Mouse (Mus musculus) myocyte (in vitro differentiated cells): ENCODE measurements around the gene Sema4g.

ENCODE experiments used
- MAX ChIP-seq: IDR thresholded peaks from one replicate; pipeline ENCODE4 v1.6.1; 2011; ENCODE audit warnings: low read depth, mild to moderate bottlenecking, control low read depth
- MYOD1 ChIP-seq, 3 experiments: IDR thresholded peaks; one replicate each; pipeline ENCODE4 v1.6.1; 2011; ENCODE audit warnings: control low read depth in 2 of 3, low read depth in 2 of 3, mild to moderate bottlenecking in 2 of 3, moderate library complexity in 1 of 3; ENCODE audit not compliant: insufficient read length in 2 of 3, control insufficient read depth in 1 of 3
- POLR2A ChIP-seq: IDR thresholded peaks from one replicate; pipeline ENCODE4 v1.6.1; 2011; ENCODE audit warnings: low read depth, mild to moderate bottlenecking, control low read depth, moderate library complexity; ENCODE audit not compliant: insufficient read length
- POLR2AphosphoS2 ChIP-seq: IDR thresholded peaks from one replicate; pipeline ENCODE4 v1.6.1; 2011; ENCODE audit warnings: low read depth, control low read depth; ENCODE audit not compliant: insufficient read length
- USF1 ChIP-seq: IDR thresholded peaks from one replicate; pipeline ENCODE4 v1.6.1; 2011; ENCODE audit warnings: low read depth, mild to moderate bottlenecking, control low read depth, moderate library complexity

DNA sequence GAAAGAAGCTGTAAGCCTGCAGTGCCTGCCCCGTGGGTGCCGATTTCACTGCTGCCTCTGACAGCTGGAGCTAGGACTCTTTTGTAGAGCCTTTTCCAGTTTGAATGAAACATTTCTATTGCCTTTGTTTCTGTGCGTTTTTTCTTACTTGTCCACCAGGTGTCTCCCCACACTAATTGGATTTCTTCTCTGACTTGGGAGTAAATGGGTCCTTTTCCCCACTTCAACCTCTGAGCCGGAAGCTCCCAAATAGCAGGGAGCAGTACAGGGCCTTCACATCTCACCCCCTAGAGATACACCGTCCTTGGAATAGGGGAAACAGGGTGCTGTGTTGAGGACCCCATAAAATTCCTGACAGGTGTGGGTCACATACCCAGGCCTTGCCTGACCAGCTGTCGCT is 23.7 kb downstream of the Sema4g start:
- TF ChIP-seq POLR2A = no peak
- TF ChIP-seq MAX = no peak
- TF ChIP-seq POLR2AphosphoS2 = no peak
- no peak for TF ChIP-seq USF1
- TF ChIP-seq MYOD1 (IDR thresholded peaks at IDR 0.05; ENCODE audit: control insufficient read depth in 1 of 3, insufficient read length in 2 of 3, low read depth in 2 of 3) = no peak
